Mouse (Mus musculus): ENCODE data around the gene Vmn1r130. TPM values are rescaled to one million over a fixed set of nuclear protein-coding genes. Genes with fewer than 3 reads are reported as not detected.

Gene Vmn1r130
- polyA plus RNA-seq (2012) = not detected in 2 replicates

DNA sequence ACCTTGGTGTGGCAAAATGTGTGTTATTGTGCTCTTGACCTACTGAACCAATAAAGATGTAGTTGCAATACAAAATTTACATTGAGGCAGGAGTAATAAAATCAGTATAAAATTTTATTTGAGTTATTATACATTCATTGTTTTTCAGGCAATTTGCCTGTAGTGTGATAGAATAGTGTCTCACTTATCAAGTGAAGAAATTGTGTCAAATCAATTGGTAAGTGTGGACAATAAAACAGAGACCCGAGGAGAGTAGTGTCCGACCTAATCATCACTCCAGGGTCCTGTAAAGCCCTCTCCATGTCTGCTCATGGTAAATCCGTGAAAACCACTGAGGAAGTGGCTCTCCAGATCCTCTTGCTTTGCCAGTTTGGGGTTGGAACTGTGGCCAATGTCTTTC, at the start of gene Vmn1r130:
Vmn1r130 (plus strand) TSS at position 301 of the 400 bp plus-strand sequence.

GRCm38 (mm10) chr7:21545990-21546389, 34.4 kb downstream of the Vmn1r130 start, which contains the start of gene Vmn1r131:
TSS of gene Vmn1r131 (minus strand) at chr7:21546090.

Other genes with a start within 250 kb of the Vmn1r130 start
- gene Vmn1r125, start 239.6 kb upstream of the Vmn1r130 start, polyA plus RNA-seq (2012) = not detected in 2 replicates
- gene Vmn1r126, start 210.3 kb upstream of the Vmn1r130 start, polyA plus RNA-seq (2012) = not detected in 2 replicates
- not detected in 2 replicates for gene Vmn1r127, start 191.9 kb upstream of the Vmn1r130 start, polyA plus RNA-seq (2012)
- not detected in 2 replicates for gene Vmn1r128, start 162.4 kb upstream of the Vmn1r130 start, polyA plus RNA-seq (2012)
- gene Vmn1r129, start 150.5 kb upstream of the Vmn1r130 start, polyA plus RNA-seq (2012) = not detected in 2 replicates
- not detected in 2 replicates for gene Gm6882, start 79.0 kb upstream of the Vmn1r130 start, polyA plus RNA-seq (2012)
- gene Vmn1r131, start 34.3 kb downstream of the Vmn1r130 start, polyA plus RNA-seq (2012) = not detected in 2 replicates
- not detected in 2 replicates for gene Vmn1r132, start 102.3 kb downstream of the Vmn1r130 start, polyA plus RNA-seq (2012)
- gene Gm4175, start 249.7 kb downstream of the Vmn1r130 start, polyA plus RNA-seq (2012) = not detected in 2 replicates